Mouse (Mus musculus) liver, embryonic 14.5 days (tissue): ENCODE measurements around the gene Btn1a1. TPM values are rescaled to one million over a fixed set of nuclear protein-coding genes. Genes with fewer than 3 reads are reported as not detected.
A peak's percentile ranks its signal among the peaks of the same experiment; 100 is the strongest.

Experiments
- ATAC-seq: fragments of 200-750 bp; cut with Nextera tagmentation; 2 replicates; pipeline ENCODE4 v1.8.0; 2017; ENCODE audit warnings: moderate number of reproducible peaks, mild to moderate bottlenecking, moderate library complexity; ENCODE audit not compliant: insufficient read depth
- DNase-seq, 3 experiments: peaks; one replicate each; pipeline ENCODE4 v3.0.0-alpha.2; 2012 to 2013; ENCODE audit warnings: low read depth in 3 of 3, low spot score in 3 of 3
- H3K27ac ChIP-seq: fragments of 300-500 bp; sonication (generic); 2 replicates; pipeline ENCODE4 v1.5.1; 2014; ENCODE audit warnings: moderate library complexity, mild to moderate bottlenecking, control low read depth, inconsistent platforms
- H3K27me3 ChIP-seq: fragments of 300-500 bp; sonication (generic); 2 replicates; pipeline ENCODE4 v1.6.1; 2014; ENCODE audit warnings: mild to moderate bottlenecking, low read length, moderate library complexity; ENCODE audit not compliant: control insufficient read depth, insufficient read depth
- H3K36me3 ChIP-seq: fragments of 300-500 bp; sonication (generic); replicated peaks from 2 replicates; pipeline ENCODE4 v1.6.1; 2014; ENCODE audit warnings: low read depth; ENCODE audit not compliant: control insufficient read depth, insufficient read depth
- H3K4me1 ChIP-seq, 2 experiments: fragments of 200-500 bp in 1 of 2; fragments of 300-500 bp in 1 of 2; sonication (generic) in 1 of 2; replicated peaks; 2 replicates each; pipeline ENCODE4 v1.6.1; 2012 to 2014; ENCODE audit warnings: antibody characterized with exemption in 1 of 2, inconsistent platforms in 1 of 2, low read length in 1 of 2; ENCODE audit not compliant: control insufficient read depth in 2 of 2, insufficient read depth in 2 of 2
- H3K4me2 ChIP-seq: fragments of 300-500 bp; sonication (generic); 2 replicates; pipeline ENCODE4 v1.6.1; 2014; ENCODE audit warnings: low read depth, mild to moderate bottlenecking, control low read depth, moderate library complexity
- H3K4me3 ChIP-seq, 2 experiments: fragments of 200-500 bp in 1 of 2; fragments of 300-500 bp in 1 of 2; sonication (generic) in 1 of 2; 2 replicates each; pipeline ENCODE4 v1.5.1; 2012 to 2014; ENCODE audit warnings: low read depth in 2 of 2, low read length in 2 of 2, mild to moderate bottlenecking in 2 of 2, control low read depth in 1 of 2, inconsistent platforms in 1 of 2, moderate library complexity in 1 of 2; ENCODE audit not compliant: insufficient read depth in 1 of 2
- H3K9ac ChIP-seq: fragments of 300-500 bp; sonication (generic); replicated peaks from 2 replicates; pipeline ENCODE4 v1.6.1; 2014; ENCODE audit warnings: mild to moderate bottlenecking, control low read depth, moderate library complexity
- H3K9me3 ChIP-seq: fragments of 300-500 bp; sonication (generic); 2 replicates; pipeline ENCODE4 v1.6.1; 2016; ENCODE audit warnings: low read length, mixed read lengths; ENCODE audit not compliant: control insufficient read depth
- CTCF ChIP-seq: IDR thresholded peaks from 2 replicates; pipeline ENCODE4 v1.5.1; 2016; ENCODE audit warnings: antibody characterized with exemption, low read depth, control low read depth
- EP300 ChIP-seq: IDR thresholded peaks from 2 replicates; pipeline ENCODE4 v1.6.1; 2016; ENCODE audit warnings: antibody characterized with exemption, low read depth
- WGBS: fragments of 180-500 bp; shearing (Covaris S2); extraction: QIAGEN DNeasy Blood & Tissue Kit; methylation state at CpG from one replicate; pipeline ENCODE4 v1.1.7; 2014; ENCODE audit not compliant: insufficient replicate concordance; 5-methylcytosine and 5-hydroxymethylcytosine counted together
- polyA plus RNA-seq, 2 experiments: library from polyadenylated mRNA; depleted of rRNA in 1 of 2; stranded (reverse) in 1 of 2; unstranded in 1 of 2; fragments of >200 nt; fragmentation: Nextera tagmentation in 1 of 2; extraction: Ambion mirVana in 1 of 2; gene quantifications; 2 replicates each; pipeline versions ENCODE4 v1.2.1 to v1.2.3; 2012 to 2014

Btn1a1 gene
- polyA plus RNA-seq, 2 experiments = 1.5 to 2.1 TPM

DNA sequence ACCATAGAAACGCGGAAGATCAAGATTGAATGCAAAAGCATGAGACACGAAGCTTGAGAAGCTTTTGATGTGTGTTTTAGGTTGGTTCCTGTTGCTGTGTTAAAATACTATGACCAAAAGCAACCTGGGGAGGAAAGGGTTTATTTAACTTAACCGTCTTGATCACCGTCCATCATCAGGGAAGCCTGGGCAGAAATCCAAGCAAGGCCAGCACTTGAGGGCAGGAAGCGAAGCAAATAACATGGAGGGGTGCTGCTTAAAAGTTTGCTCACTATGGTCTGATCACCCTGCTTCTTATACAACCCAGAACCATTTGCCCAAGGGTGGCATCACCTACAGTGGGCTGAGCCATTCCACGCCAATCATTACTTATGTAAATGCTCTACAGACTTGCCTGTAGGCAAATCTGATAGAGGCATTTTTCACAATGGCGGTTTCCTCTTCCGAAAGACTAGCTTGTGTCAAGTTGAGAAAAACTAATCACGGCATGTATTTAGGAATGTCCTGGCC is 38.2 kb downstream of the Btn1a1 start:
- 66% methylated on average over 10 of the region's 10 CpGs for WGBS

DNA sequence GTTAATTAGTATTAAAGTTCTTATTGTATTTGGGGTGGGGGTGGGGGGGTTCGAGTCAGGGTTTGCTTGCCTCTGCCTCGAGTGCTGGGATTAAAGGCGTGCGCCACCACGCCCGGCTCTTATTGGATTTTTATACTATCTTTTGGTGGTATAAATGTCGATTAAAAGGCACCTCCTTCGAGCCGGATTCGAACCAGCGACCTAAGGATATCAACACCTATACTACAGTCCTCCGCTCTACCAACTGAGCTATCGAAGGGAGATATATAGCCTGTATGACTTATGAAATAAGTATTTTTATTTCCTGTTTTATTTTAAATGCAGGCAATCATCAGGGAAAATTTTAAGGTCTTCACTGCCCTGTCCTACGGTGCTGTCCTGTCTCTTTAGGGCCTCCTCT is 38.8 kb downstream of the Btn1a1 start:
- Histone ChIP-seq H3K4me1 (peaks cover 12 to 23% of the 10 kb centered on the region in 2 experiments), H3K36me3 (peaks cover 3% of the 10 kb centered on the region; the same call in 1 of the 2 replicates), H3K9me3 (no peaks in the 10 kb centered on the region), H3K9ac (no peak overlapping the region), H3K27me3 (no peaks in the 10 kb centered on the region), H3K4me2 (peak overlapping the region; percentile 73; the same call in 1 of the 2 replicates), H3K27ac (no peak overlapping the region), H3K4me3 (no peak overlapping the region)
- ATAC-seq (peak; percentile 58), DNase-seq (peak in 2 of 3 experiments; percentile 72 to 75)
- 4% methylated on average over 14 of the region's 14 CpGs for WGBS
- no peak for TF ChIP-seq EP300
- TF ChIP-seq CTCF = no peak

More for the DNA sequence above, 38.2 kb downstream of the Btn1a1 start:
- no peaks in the 10 kb centered on the region for H3K9me3 ChIP-seq
- peaks cover 12 to 23% of the 10 kb centered on the region in 2 experiments for H3K4me1 ChIP-seq
- H3K27ac ChIP-seq = no peak overlapping the region
- no peaks in the 10 kb centered on the region for H3K27me3 ChIP-seq
- no peak overlapping the region for H3K4me3 ChIP-seq
- no peak for DNase-seq
- H3K4me2 ChIP-seq = peak overlapping the region; percentile 29; the same call in 1 of the 2 replicates
- no peak for ATAC-seq
- TF ChIP-seq CTCF = no peak
- no peak for TF ChIP-seq EP300
- no peaks in the 10 kb centered on the region for H3K36me3 ChIP-seq
- no peak overlapping the region for H3K9ac ChIP-seq

DNA sequence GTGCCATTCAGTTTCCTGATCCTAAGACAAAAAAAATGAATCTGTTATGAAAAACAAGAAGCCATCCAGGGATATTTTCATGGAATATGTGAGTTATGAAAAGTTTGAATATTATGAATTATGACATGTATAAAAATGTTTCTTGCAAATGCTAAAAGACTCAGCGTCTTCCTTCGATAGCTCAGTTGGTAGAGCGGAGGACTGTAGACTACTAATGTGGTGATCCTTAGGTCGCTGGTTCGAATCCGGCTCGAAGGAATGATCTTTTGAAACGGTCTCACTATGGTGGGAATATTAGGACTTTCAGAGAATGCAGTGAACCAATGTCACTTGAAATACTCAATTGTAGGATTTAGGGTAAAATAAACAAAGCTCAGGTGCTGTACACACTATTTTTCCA is 39.4 kb downstream of the Btn1a1 start:
- Histone ChIP-seq H3K4me1 (peaks cover 12 to 20% of the 10 kb centered on the region in 2 experiments), H3K4me2 (peak overlapping the region; percentile 73), H3K9me3 (no peaks in the 10 kb centered on the region), H3K27me3 (no peaks in the 10 kb centered on the region), H3K4me3 (peak overlapping the region in 1 of 2 experiments; percentile 87; a peak in 2 of 4 replicates), H3K27ac (peak overlapping the region; percentile 60), H3K36me3 (peaks cover 8% of the 10 kb centered on the region), H3K9ac (peak overlapping the region; percentile 18; the same call in 1 of the 2 replicates)
- peak in 1 of 3 experiments; percentile 73 for DNase-seq
- ATAC-seq = peak; percentile 54; the same call in 1 of the 2 replicates
- no peak for TF ChIP-seq EP300
- TF ChIP-seq CTCF = no peak
- 4% methylated on average over 8 of the region's 8 CpGs for WGBS

DNA sequence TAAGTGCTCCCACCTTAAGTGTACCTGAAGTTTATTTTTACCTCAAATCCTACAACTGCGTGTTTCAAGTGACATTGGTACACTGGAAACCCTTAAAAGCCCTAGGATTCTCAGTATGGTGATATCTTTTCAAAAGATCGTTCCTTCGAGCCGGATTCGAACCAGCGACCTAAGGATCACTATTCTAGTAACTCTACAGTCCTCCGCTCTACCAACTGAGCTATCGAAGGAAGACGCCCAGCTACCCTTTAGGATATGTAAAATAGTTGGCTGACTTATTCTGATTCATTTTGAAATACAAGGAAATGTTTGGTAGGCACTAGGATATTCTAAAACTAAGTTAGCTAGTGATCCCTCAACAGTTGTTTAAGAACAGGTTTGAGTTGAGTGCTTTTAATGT is 40.2 kb downstream of the Btn1a1 start:
- peak overlapping the region; percentile 73 for H3K4me2 ChIP-seq
- under 1% methylated on average over 9 of the region's 9 CpGs for WGBS
- H3K9ac ChIP-seq = peak overlapping the region; percentile 18
- TF ChIP-seq CTCF (no peak), EP300 (peak; percentile 23; the same call in 1 of the 2 replicates)
- no peaks in the 10 kb centered on the region for H3K9me3 ChIP-seq
- H3K4me1 ChIP-seq = peaks cover 12 to 20% of the 10 kb centered on the region in 2 experiments
- peaks cover 13% of the 10 kb centered on the region for H3K36me3 ChIP-seq
- DNase-seq (peak; percentile 82 to 83 (median 82)), ATAC-seq (peak; percentile 54)
- no peaks in the 10 kb centered on the region for H3K27me3 ChIP-seq
- peak overlapping the region; percentile 37 to 87; a peak in 3 of 4 replicates for H3K4me3 ChIP-seq
- H3K27ac ChIP-seq = peak overlapping the region; percentile 60

DNA sequence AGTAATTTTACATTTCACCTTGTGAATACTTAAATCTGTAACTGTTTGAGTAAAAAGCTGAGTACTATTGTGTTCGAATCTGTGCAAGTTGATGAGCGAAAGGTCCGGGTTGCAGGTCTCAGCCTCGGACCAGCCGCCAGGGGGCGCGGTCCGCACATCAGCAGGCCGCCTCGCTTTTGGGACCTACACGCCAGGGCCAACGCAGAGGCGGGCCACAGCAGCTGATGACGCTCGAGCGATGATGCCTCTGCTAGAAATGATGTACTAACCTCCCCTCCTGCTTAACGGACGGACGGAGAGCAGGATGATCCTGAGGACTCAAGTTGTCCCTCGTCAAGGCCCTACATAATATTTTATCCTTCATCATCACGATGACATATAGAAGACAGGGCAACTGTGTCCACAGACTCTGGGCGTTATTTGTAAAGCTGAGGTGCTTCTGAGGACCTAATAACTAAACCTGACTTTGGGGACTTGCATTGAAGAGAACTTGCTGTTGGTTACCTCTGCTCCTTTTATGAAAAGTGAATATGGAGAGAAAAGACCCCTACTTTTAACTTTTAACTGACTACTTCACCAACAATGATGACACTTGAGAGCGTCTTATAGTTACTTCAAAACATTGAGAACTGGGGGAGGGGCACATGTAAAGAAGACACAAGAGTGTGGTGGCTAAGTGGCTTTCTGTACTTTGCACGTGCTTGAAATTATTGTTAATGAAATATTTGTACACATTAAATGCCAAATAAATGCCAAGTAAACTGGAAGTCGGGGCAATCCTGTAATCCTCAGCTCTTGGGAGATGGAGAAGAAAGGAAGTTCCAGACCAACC is 41.0 kb downstream of the Btn1a1 start:
- Histone ChIP-seq H3K27me3 (no peaks in the 10 kb centered on the region), H3K4me2 (peak overlapping the region; percentile 73), H3K9ac (peak overlapping the region; percentile 49), H3K36me3 (peaks cover 13% of the 10 kb centered on the region), H3K27ac (peak overlapping the region; percentile 68), H3K4me1 (peaks cover 12 to 20% of the 10 kb centered on the region in 2 experiments), H3K4me3 (peak overlapping the region; percentile 50 to 87), H3K9me3 (no peaks in the 10 kb centered on the region)
- DNase-seq = peak; percentile 86 to 90 (median 90)
- TF ChIP-seq CTCF (peak; percentile 99), EP300 (no peak)
- 1% methylated on average over 25 of the region's 25 CpGs for WGBS
- ATAC-seq = peak; percentile 62
